Mouse (Mus musculus): ENCODE measurements at regions not wholly inside any gene's neighbourhood (a gene's known extent, or its start where the extent isn't known, plus 50 kb on each side); places are given as distances from the start of the nearest gene placed in this dataset.

DNA sequence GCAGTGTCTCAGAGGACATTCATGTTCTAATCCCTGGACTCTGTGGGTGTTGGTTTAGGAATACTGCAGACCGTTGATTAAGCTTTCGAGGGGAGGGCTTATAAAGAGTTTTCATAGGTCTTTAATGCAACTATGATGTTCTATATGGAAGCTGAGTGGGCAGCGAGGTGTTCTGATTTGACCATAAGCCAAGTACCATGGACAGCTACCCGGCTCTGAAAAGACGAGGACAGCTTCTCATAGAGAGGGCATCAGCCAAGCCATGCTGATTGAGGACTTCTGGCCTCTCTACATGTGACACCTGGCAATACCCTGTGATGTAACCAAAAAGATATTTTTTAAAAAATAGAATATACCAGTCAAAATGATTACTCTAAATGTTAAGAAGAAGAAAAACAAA lies 261.6 kb downstream of the Agtpbp1 start:
- DNase-seq (ENCODE audit: low spot score in 2 of 2), result no peak
- intact Hi-C loops (cut with DNase I), result no loop called here

GRCm38 (mm10) chr13:59320261-59320660 lies 264.8 kb downstream of the Agtpbp1 start:
- intact Hi-C loops (cut with DNase I), result no loop called here
- no peak for DNase-seq (ENCODE audit: low spot score in 2 of 2)

DNA sequence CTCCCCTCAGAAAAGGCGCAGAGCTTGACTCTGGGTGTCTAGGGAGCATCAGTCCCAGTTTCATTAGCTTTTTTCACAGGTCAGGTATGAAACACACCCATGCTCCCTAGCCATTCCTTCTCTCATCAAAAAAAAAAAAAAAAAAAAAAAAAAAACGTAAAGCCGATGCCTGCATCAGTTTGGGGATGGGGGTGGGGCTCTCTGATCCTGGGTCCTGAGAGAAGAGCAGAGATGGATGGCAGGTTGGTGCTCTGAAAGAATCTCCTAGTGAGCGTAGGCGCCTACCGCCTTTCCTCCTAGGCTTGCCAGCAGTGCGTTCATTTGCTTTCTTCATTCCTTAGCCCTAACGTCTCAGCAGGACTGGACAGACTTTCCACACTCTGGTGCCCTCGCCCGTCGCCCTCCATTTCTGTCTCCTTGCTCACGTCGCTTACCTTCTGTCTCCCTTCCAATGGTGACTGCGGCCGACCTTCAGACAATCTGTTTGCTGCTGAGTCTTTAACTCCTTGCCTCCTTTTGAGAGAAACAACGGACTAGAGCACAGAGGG lies 267.5 kb downstream of the Agtpbp1 start:
- no peak for DNase-seq (ENCODE audit: low spot score in 2 of 2)
- intact Hi-C loops (cut with DNase I), result no loop called here

DNA sequence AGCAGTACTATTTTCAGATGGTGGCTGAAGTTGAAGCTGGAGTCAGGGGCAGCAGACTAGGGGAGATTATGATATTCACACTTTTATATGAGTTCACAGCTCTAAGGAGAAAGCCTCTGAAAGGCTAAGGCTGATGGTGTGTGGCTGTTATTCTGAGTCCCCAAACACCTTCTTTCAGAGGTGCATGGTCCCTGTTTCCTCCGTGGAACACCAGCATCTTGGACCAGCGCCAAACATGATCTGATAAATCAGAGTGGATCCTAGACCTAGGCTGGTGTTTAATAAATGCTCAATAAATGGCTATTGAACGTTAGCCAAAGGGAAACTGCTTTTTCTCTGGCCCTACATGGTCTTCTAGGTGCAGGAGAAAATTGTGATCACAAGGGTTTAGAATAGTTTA lies 269.2 kb downstream of the Agtpbp1 start:
- DNase-seq (ENCODE audit: low spot score in 2 of 2), result no peak
- intact Hi-C loops (cut with DNase I), result no loop called here

DNA sequence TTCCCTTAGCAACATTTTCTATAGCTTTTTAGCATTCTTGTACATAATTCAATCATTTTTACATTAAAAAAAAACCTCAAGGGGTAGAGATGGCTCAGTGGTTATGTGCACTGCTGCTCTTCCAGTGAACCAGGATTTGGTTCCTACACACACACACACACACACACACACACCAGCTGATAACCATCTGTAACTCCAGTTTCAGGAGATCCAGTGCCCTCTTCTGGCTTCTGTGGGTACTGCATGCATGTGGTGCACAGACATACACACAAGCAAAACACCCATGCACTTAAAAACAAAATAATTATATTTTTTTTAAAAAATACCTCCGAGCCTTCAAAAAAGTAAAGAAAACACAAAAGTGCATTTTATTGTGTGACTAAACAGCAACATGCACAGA lies 270.6 kb downstream of the Agtpbp1 start:
- DNase-seq (ENCODE audit: low spot score in 2 of 2), result no peak
- intact Hi-C loops (cut with DNase I), result no loop called here

DNA sequence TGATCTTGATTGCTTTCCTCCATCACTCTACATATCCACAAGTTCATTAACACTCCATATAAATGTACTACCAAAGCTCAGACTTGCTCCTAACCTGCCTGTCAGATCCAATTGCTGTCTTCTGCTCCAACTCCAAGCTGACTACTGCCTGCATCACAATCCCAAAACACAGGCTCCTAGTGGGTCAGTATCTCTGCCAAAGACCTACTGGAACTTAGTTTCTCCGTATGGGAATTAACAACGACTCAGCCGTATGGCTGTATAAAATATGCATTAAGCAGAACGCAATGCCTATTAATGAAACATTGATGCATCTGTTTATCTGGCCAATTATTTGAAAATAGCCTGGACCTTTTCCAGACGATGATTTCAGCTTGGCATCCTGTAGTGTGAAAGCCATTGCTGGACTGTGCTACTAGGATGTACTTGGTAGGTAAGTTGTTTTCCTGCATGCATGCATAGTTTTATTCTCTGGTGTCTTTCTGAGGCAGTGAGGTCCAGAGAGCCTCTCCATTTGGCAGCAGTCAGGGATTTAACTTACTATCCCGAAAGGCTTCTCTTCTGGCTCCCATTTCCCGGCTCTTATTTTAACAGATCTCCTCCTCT lies 271.2 kb downstream of the Agtpbp1 start:
- no peak for DNase-seq (ENCODE audit: low spot score in 2 of 2)
- intact Hi-C loops (cut with DNase I), result no loop called here

DNA sequence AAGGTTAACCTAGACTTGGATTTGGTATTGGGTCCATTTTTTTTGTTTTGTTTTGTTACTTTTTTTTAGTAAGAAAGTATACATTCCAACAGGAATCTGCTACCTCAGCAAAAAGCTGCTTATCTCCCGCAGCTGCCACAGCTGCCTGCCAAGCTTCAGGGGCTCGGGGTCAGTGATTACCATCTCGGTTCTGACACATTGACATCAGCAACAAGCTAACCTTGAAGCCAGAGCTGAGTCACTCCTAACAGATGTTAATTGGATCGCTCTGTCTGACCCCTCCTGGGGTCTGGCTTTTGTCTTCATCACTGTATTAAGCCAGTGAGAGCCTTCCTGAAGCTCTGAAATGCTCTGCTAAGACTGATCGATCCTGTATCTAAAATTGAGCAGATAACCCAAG lies 292.1 kb downstream of the Agtpbp1 start:
- intact Hi-C loops (cut with DNase I), result no loop called here
- DNase-seq (ENCODE audit: low spot score in 2 of 2), result no peak

DNA sequence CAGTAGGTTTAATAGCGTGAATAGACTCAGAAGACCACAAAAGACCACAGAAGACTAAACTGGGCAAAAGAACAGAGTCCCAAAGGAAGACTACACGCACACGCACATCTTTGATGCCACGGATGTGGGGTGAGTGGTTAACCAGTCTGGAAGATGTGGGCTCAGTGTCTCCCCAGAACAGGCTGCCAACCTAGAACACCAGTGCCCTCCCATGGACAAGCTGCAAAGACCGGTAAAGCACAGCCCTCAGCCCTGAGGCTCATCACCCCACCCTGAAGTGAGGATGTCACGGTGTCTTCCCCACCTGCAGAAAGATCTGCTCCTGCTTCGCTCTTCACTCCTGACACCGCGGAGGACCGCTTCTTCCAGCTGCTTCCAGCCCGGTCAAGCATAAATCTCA lies 295.9 kb downstream of the Agtpbp1 start:
- intact Hi-C loops (cut with DNase I), result loop anchor here (2.0 to 10.0 kb wide), 3 partner anchors 214 to 652 kb away; partner anchors contain the start of gene Ntrk2
- DNase-seq (ENCODE audit: low spot score in 2 of 2), result peak; percentile 59 to 62

- intact Hi-C loops (cut with DNase I), result loop anchor here (10.0 kb wide), 1 partner anchor 206 kb away; no protein-coding TSS in a partner anchor
- no peak for DNase-seq (ENCODE audit: low spot score in 2 of 2)
Observed at GRCm38 (mm10) chr13:59281199-59281598, 303.8 kb downstream of the Agtpbp1 start.

DNA sequence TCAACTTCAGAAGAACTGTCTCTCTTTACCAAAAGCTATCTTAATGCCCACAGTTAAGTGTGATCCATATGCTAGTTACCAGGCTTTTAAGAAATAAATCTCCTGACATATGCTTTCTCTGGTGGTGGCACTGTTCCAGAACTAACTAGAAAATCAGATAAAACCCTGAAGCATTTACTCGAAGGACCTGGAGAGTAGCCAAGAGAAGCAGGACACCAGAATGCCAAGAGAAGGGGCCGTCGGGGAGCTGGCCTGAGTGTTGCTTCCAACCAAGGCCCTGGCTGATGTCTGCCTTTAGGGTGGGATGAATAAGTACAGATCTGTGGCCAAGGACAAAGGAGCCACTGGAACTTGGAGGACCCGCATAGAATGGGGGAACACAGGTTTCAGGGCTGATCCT lies 305.9 kb downstream of the Agtpbp1 start:
- intact Hi-C loops (cut with DNase I), result no loop called here
- no peak for DNase-seq (ENCODE audit: low spot score in 2 of 2)

DNA sequence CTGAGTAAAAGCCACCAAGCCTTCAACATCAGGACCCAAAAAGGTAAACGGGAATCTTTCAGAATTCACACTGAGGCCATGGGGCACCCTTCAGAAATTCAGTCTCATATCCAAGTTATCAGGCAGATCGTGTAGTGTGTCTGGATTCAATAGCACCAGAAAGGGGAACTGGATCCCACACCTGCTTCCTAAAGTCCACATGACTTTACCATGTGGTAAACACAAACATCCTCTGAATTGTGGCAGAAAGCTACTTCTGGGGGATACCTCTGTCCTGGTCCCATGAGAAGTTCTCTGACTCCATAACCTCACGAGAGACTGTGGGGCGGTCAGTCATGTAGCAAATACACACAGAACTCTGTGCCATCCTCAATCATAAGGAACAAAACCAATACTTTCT lies 313.4 kb downstream of the Agtpbp1 start:
- DNase-seq (ENCODE audit: low spot score in 2 of 2), result no peak
- intact Hi-C loops (cut with DNase I), result no loop called here

- no peak for DNase-seq (ENCODE audit: low spot score in 2 of 2)
- intact Hi-C loops (cut with DNase I), result no loop called here
Observed at GRCm38 (mm10) chr13:59266854-59267253, 318.2 kb downstream of the Agtpbp1 start.

DNA sequence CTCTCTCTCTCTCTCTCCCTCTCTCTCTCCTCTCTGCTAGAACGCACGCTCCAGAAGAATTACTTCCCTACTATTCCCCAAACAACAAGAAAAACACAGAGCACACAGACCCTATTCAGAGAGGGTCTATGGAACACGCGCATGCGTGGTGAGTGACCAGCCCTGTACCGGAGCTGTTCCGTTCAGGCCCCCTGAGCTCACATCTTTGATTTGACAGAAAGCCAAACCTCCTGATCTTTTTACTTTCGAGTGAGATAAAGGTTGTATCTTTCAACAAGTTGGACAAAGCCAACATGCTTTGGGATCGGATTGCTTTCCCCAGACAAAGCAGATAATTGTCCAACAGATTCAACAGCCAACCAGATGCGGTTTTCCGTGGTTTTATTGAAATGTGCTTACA lies 320.9 kb downstream of the Agtpbp1 start:
- no peak for DNase-seq (ENCODE audit: low spot score in 2 of 2)
- intact Hi-C loops (cut with DNase I), result no loop called here

DNA sequence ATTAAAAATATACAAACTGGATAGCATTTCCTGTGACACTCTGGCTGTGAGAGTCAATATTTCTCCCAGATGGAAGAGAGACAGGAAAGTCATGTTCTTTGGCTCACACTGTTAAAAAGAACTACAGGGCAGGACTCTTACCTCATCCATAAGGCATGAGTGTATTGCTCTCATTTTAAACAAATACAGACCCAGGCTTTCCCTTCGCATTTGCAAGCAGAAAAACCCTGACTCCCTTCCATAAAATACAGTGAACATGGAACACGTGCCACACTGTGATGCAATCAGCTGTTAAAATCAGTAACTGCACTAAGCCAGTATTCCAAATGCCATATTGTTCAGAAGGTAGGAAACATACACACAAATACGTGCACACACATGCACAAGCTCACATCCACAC lies 323.1 kb downstream of the Agtpbp1 start:
- no peak for DNase-seq (ENCODE audit: low spot score in 2 of 2)
- intact Hi-C loops (cut with DNase I), result no loop called here

DNA sequence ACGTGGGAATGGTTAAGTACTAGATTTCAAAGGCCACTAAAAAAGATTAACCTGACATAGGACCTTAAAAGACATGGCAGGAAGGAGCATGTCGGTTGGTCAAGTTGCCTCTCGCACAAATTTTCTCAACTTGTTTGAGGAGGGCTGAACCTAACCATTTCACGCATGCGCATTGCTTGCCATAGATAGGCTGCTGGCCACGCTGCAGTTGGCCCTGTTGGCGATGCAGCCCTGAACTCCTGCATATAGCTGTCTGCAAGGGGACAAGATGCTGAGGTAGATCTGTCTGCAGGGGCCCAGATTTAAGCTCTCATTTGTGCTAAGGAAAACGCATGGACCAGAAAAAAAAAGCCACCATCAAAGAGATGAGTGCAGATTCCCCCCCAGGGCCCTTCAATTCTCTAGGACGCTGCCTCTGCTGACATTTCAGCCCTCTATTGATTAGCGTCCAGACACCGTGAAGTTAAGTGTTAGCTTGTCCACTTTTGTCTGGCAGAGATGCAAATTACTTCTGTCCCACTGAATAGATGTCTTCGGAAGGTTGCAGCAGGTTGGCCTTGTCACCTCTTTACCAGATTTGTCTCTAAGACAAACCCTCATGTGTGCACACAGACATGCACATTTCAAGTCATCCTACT lies 329.1 kb downstream of the Agtpbp1 start:
- DNase-seq (ENCODE audit: low spot score in 2 of 2), result no peak
- intact Hi-C loops (cut with DNase I), result no loop called here

DNA sequence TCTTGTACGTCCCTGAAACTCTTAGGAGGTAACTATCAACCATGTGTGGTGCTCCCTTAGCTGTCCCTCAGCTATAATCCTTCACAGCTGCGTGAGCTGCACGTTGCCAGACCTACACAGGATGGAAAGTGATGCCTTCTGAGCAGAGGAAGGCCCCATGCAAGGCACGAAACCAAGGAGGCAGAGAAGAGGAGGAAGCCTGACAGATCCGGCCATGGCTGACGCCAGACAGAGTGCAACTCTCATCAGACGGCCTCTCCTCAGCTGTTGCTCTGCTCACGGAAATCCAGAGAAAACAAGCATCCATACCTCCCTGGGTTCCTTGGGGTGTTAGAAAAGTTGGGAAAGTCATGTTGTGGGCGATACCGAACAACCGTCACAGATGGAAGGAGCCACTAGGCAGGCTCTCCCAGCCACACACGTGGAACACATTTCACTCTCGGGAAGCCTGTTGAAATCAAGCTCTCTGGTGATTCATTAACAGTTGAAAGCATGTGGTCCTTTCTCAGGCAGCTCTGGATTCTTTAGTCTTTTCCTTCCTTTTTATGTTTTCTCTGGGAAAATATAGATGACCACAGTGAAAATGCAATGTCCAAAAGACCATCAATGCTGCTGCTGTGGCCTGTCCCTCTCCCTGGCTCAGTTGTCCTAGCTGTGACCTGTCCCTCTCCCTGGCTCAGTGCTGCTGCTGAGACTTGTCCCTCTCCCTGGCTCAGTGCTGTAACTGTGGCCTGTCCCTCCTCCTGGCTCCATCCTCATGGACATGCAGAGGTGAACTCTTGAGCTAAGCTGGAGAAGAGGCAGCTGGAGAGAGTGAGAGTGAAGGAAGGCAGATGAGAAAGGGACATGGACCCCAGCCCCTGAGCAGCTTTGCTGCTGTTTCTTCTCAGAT lies 331.1 kb downstream of the Agtpbp1 start:
- intact Hi-C loops (cut with DNase I), result no loop called here
- DNase-seq (ENCODE audit: low spot score in 2 of 2), result no peak

DNA sequence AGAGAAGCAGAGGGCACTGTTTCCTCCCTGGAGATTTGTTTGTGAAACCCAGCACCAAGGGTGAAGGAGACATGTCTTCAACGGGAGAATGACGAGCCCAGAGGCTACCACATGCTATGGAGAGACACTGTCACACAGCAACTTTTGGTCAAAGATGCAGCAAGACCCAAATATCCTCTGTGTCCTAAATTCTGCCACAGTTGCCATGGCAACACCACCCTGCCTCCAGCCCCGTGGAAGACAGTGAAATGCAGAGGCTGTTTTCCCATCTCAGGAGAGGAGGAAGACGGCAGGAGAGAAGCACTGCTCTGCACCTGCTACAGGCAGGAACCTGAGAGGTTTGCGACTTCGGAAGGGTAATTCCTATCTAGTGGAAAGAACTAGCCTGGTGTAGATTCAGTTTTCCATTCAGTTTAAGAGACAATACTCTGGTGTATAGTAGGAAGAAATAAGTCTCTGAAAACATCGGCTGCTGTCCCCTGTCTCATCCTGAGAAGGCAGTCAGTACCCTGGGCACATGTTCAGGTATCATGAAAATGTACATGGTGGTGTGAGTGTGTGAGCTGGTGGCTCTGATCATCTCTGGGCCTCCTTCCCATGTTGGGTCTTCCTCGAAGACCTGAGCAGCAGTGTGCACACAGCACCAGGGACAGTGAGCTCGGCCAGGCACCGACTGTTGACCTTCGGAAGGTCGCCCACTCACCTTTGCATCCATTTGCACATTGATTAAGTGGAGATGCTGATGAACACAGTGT lies 333.6 kb downstream of the Agtpbp1 start:
- peak; percentile 81 to 83 for DNase-seq (ENCODE audit: low spot score in 2 of 2)
- intact Hi-C loops (cut with DNase I), result no loop called here

DNA sequence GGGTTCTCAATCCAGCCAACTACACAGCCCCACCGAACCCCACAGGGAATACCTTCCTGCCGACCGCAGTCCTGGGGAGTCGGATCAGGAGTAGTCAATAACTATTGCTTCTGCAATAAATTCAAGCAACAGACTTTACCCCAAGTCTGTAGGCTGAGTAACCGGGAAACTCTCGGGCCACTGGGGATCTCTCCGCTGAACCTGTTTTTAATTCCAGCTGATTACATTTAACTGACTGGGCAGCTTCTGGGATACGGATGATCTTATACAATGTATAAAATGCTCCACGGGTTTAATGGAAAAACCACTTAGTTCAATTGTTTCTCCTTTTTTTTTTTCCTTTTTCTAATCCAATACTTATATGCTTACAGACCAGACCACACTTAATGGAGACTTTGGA lies 336.6 kb downstream of the Agtpbp1 start:
- intact Hi-C loops (cut with DNase I), result no loop called here
- no peak for DNase-seq (ENCODE audit: low spot score in 2 of 2)

DNA sequence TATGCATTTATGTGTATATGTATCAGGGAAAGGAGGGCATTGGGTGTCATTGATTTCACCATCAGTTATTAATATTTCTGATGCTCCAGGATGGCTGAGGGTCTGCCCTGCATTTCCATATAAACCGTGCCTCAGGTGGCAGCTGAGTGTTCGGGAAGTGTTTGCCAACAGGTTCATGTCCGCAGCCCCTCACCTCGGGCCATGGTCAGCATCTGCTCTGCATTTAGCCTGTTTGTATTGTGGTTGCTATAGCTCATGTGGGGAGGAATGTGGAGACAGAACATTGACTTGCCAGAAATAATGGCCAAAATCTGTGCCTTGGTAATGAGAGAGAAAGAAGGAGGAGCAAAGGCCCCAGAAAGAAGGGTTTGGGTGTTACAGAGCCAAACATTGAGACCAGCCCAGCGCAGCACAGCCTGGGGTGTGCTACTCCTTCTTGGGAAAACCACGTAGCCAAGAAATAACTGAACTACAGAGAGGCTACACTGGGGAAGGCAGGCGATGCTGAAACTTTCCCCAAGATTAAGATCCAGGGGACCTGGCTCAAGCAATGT lies 338.0 kb downstream of the Agtpbp1 start:
- intact Hi-C loops (cut with DNase I), result no loop called here
- DNase-seq (ENCODE audit: low spot score in 2 of 2), result no peak

- no peak for DNase-seq (ENCODE audit: low spot score in 2 of 2)
- intact Hi-C loops (cut with DNase I), result no loop called here
Observed at GRCm38 (mm10) chr13:59246070-59246469, 339.0 kb downstream of the Agtpbp1 start.
